Mouse (Mus musculus): ENCODE data around the gene Mgat4a. TPM values are rescaled to one million over a fixed set of nuclear protein-coding genes. Genes with fewer than 3 reads are reported as not detected.

The Mgat4a gene
- polyA plus RNA-seq, 1 experiment from 2014 or later = 8.9 TPM

- H3K27me3 ChIP-seq (replicated peaks; ENCODE audit: control insufficient read depth, insufficient read depth, low read length) = no peaks in the 10 kb centered on the region
- H3K4me3 ChIP-seq (ENCODE audit: low read depth, low read length) = no peak overlapping the region
- H3K9ac ChIP-seq (ENCODE audit: low read depth, low read length) = no peak overlapping the region
- WGBS = 75% methylated on average over 10 of the region's 10 CpGs
- H3K4me1 ChIP-seq (ENCODE audit: control insufficient read depth, insufficient read depth, low read length) = no peaks in the 10 kb centered on the region
- no peak overlapping the region for H3K27ac ChIP-seq (replicated peaks; ENCODE audit: low read depth, low read length)
- H3K36me3 ChIP-seq (ENCODE audit: control insufficient read depth, insufficient read depth, low read length) = peaks cover 10% of the 10 kb centered on the region; the same call in 1 of the 2 replicates
- DNase-seq (ENCODE audit: low spot score) (peak; percentile 18), ATAC-seq (ENCODE audit: low read depth) (no peak)
- no peaks in the 10 kb centered on the region for H3K9me3 ChIP-seq (ENCODE audit: control insufficient read depth, low read length)
- H3K4me2 ChIP-seq (ENCODE audit: low read depth, low read length) = no peak overlapping the region
Measured at GRCm38 (mm10) chr1:37448361-37449095, 92.3 kb downstream of the Mgat4a start.

- Histone ChIP-seq H3K27ac (replicated peaks; ENCODE audit: low read depth, low read length) (no peak overlapping the region), H3K9me3 (ENCODE audit: control insufficient read depth, low read length) (no peaks in the 10 kb centered on the region), H3K9ac (ENCODE audit: low read depth, low read length) (no peak overlapping the region), H3K4me2 (ENCODE audit: low read depth, low read length) (no peak overlapping the region), H3K4me3 (ENCODE audit: low read depth, low read length) (no peak overlapping the region), H3K27me3 (replicated peaks; ENCODE audit: control insufficient read depth, insufficient read depth, low read length) (no peaks in the 10 kb centered on the region), H3K4me1 (ENCODE audit: control insufficient read depth, insufficient read depth, low read length) (no peaks in the 10 kb centered on the region), H3K36me3 (ENCODE audit: control insufficient read depth, insufficient read depth, low read length) (peaks cover 34% of the 10 kb centered on the region)
- WGBS = 90% methylated on average over 16 of the region's 16 CpGs
- ATAC-seq (ENCODE audit: low read depth) (no peak), DNase-seq (ENCODE audit: low spot score) (no peak)
Measured at GRCm38 (mm10) chr1:37442848-37443835, 97.7 kb downstream of the Mgat4a start.

GRCm38 (mm10) chr1:37436419-37436818, 104.4 kb downstream of the Mgat4a start:
- Histone ChIP-seq H3K4me3 (ENCODE audit: low read depth, low read length) (no peak overlapping the region), H3K4me1 (ENCODE audit: control insufficient read depth, insufficient read depth, low read length) (no peaks in the 10 kb centered on the region; the same call in 1 of the 2 replicates), H3K27me3 (replicated peaks; ENCODE audit: control insufficient read depth, insufficient read depth, low read length) (no peaks in the 10 kb centered on the region), H3K36me3 (ENCODE audit: control insufficient read depth, insufficient read depth, low read length) (peaks cover 81% of the 10 kb centered on the region), H3K4me2 (ENCODE audit: low read depth, low read length) (no peak overlapping the region), H3K27ac (replicated peaks; ENCODE audit: low read depth, low read length) (no peak overlapping the region), H3K9ac (ENCODE audit: low read depth, low read length) (no peak overlapping the region), H3K9me3 (ENCODE audit: control insufficient read depth, low read length) (no peaks in the 10 kb centered on the region)
- ATAC-seq (ENCODE audit: low read depth) (no peak), DNase-seq (ENCODE audit: low spot score) (no peak)
- 87% methylated on average over 3 of the region's 3 CpGs for WGBS

GRCm38 (mm10) chr1:37430297-37430840, 110.4 kb downstream of the Mgat4a start:
- Histone ChIP-seq H3K4me1 (ENCODE audit: control insufficient read depth, insufficient read depth, low read length) (peaks cover 12% of the 10 kb centered on the region), H3K36me3 (ENCODE audit: control insufficient read depth, insufficient read depth, low read length) (peaks cover 44% of the 10 kb centered on the region), H3K4me3 (ENCODE audit: low read depth, low read length) (peak overlapping the region; percentile 88), H3K9me3 (ENCODE audit: control insufficient read depth, low read length) (no peaks in the 10 kb centered on the region), H3K27me3 (replicated peaks; ENCODE audit: control insufficient read depth, insufficient read depth, low read length) (no peaks in the 10 kb centered on the region), H3K27ac (replicated peaks; ENCODE audit: low read depth, low read length) (no peak overlapping the region; the same call in 1 of the 2 replicates), H3K4me2 (ENCODE audit: low read depth, low read length) (peak overlapping the region; percentile 83), H3K9ac (ENCODE audit: low read depth, low read length) (peak overlapping the region; percentile 94)
- 2% methylated on average over 40 of the region's 40 CpGs for WGBS
- ATAC-seq (ENCODE audit: low read depth) (peak; percentile 51; the same call in 1 of the 2 replicates), DNase-seq (ENCODE audit: low spot score) (peak; percentile 11)

GRCm38 (mm10) chr1:37429366-37430296, 111.2 kb downstream of the Mgat4a start, which contains the start of the genes Coa5 and Unc50:
Coa5 (minus strand) TSS chr1:37430103.
Unc50 (plus strand) TSS chr1:37430139.
- DNase-seq (ENCODE audit: low spot score) (peak; percentile 99), ATAC-seq (ENCODE audit: low read depth) (peak; percentile 99)
- Histone ChIP-seq H3K27me3 (replicated peaks; ENCODE audit: control insufficient read depth, insufficient read depth, low read length) (no peaks in the 10 kb centered on the region), H3K36me3 (ENCODE audit: control insufficient read depth, insufficient read depth, low read length) (peaks cover 42% of the 10 kb centered on the region), H3K4me2 (ENCODE audit: low read depth, low read length) (peak within 1 kb of the TSS; percentile 83), H3K9ac (ENCODE audit: low read depth, low read length) (peak within 1 kb of the TSS; percentile 94), H3K4me3 (ENCODE audit: low read depth, low read length) (peak within 1 kb of the TSS; percentile 88), H3K4me1 (ENCODE audit: control insufficient read depth, insufficient read depth, low read length) (peaks cover 12% of the 10 kb centered on the region), H3K27ac (replicated peaks; ENCODE audit: low read depth, low read length) (no peak within 1 kb of the TSS; the same call in 1 of the 2 replicates), H3K9me3 (ENCODE audit: control insufficient read depth, low read length) (peaks cover under 1% of the 10 kb centered on the region; the same call in 1 of the 2 replicates)
- 3% methylated on average over 49 of the region's 57 CpGs for WGBS

- Histone ChIP-seq H3K9ac (ENCODE audit: low read depth, low read length) (peak overlapping the region; percentile 94; the same call in 1 of the 2 replicates), H3K4me3 (ENCODE audit: low read depth, low read length) (peak overlapping the region; percentile 88), H3K4me1 (ENCODE audit: control insufficient read depth, insufficient read depth, low read length) (peaks cover 12% of the 10 kb centered on the region), H3K4me2 (ENCODE audit: low read depth, low read length) (peak overlapping the region; percentile 83), H3K9me3 (ENCODE audit: control insufficient read depth, low read length) (peaks cover 8% of the 10 kb centered on the region), H3K27ac (replicated peaks; ENCODE audit: low read depth, low read length) (no peak overlapping the region), H3K27me3 (replicated peaks; ENCODE audit: control insufficient read depth, insufficient read depth, low read length) (no peaks in the 10 kb centered on the region), H3K36me3 (ENCODE audit: control insufficient read depth, insufficient read depth, low read length) (peaks cover 45% of the 10 kb centered on the region)
- DNase-seq (ENCODE audit: low spot score) (no peak), ATAC-seq (ENCODE audit: low read depth) (no peak)
- 66% methylated on average over 2 of the region's 2 CpGs for WGBS
Measured at GRCm38 (mm10) chr1:37428911-37429310, 111.9 kb downstream of the Mgat4a start.

- H3K27me3 ChIP-seq (replicated peaks; ENCODE audit: control insufficient read depth, insufficient read depth, low read length) = no peaks in the 10 kb centered on the region
- DNase-seq (ENCODE audit: low spot score) (no peak), ATAC-seq (ENCODE audit: low read depth) (no peak)
- 93% methylated on average over 8 of the region's 8 CpGs for WGBS
- peaks cover 12% of the 10 kb centered on the region for H3K4me1 ChIP-seq (ENCODE audit: control insufficient read depth, insufficient read depth, low read length)
- peaks cover 10% of the 10 kb centered on the region for H3K9me3 ChIP-seq (ENCODE audit: control insufficient read depth, low read length)
- peaks cover 42% of the 10 kb centered on the region for H3K36me3 ChIP-seq (ENCODE audit: control insufficient read depth, insufficient read depth, low read length)
- no peak overlapping the region for H3K4me2 ChIP-seq (ENCODE audit: low read depth, low read length)
- no peak overlapping the region for H3K4me3 ChIP-seq (ENCODE audit: low read depth, low read length)
- no peak overlapping the region for H3K9ac ChIP-seq (ENCODE audit: low read depth, low read length)
- H3K27ac ChIP-seq (replicated peaks; ENCODE audit: low read depth, low read length) = no peak overlapping the region
Measured at GRCm38 (mm10) chr1:37427144-37427875, 113.5 kb downstream of the Mgat4a start.

Measured in embryonic facial prominence, embryonic 14.5 days (tissue).